Mouse (Mus musculus): Measurements from ENCODE around the gene Fcer2a. TPM values are rescaled to one million over a fixed set of nuclear protein-coding genes. Genes with fewer than 3 reads are reported as not detected.

The Fcer2a gene
- polyA plus RNA-seq, 1 experiment from 2014 or later, result 0.33 TPM

DNA sequence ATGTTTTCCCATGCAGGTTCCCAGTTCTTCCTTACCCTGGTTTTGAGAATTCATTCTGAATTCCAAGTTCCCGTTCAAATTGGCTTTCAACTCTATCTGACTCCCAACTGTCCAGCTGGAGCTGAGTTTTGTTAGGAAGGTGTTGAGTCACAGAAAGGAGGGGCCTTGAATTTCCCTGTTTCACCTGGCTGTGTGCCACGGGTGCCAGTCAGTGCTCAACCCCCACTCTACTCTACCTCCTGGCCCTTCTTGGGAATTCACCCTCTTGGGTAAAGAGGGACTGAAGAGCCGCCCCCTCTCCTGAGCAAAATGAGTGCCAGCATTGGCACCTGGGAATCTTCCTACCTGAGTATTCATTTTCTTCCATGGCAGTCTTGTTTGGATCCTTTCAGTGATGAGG lies 3.2 kb downstream of the Fcer2a start:
- Histone ChIP-seq H3K4me3 (no peak overlapping the region), H3K27ac (no peak overlapping the region), H3K9me3 (no peaks in the 10 kb centered on the region), H3K27me3 (no peaks in the 10 kb centered on the region), H3K36me3 (no peaks in the 10 kb centered on the region), H3K4me2 (no peak overlapping the region), H3K4me1 (no peaks in the 10 kb centered on the region), H3K9ac (no peak overlapping the region)
- 64% methylated on average over 3 of the region's 3 CpGs for WGBS
- no peak for ATAC-seq (ENCODE audit: insufficient number of reproducible peaks, low FRiP score, low TSS enrichment, low read depth)

DNA sequence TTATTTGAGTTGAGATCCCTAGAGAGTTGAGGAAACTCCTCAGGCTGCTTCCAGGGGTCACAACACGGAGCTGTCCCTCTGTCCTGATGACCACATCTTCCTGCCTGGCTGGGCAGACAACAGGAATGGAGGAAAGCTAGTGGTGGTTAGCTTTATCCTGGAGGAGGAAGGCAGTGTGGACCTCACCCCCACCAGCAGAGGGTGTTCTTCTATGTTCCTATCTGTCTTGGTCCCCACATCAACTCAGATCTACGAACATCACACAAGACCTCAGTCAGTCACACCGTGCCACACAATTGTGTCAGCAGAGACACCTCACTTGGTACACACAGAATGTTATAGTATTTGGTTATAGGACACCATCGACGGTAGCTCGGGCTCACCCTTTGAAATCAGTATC lies 6.4 kb downstream of the Fcer2a start:
- ATAC-seq (ENCODE audit: insufficient number of reproducible peaks, low FRiP score, low TSS enrichment, low read depth), result no peak
- no peak overlapping the region for H3K27ac ChIP-seq
- no peak overlapping the region for H3K4me2 ChIP-seq
- 78% methylated on average over 6 of the region's 6 CpGs for WGBS
- H3K36me3 ChIP-seq, result no peaks in the 10 kb centered on the region
- H3K4me1 ChIP-seq, result no peaks in the 10 kb centered on the region
- no peak overlapping the region for H3K4me3 ChIP-seq
- no peak overlapping the region for H3K9ac ChIP-seq
- no peaks in the 10 kb centered on the region for H3K9me3 ChIP-seq
- H3K27me3 ChIP-seq, result no peaks in the 10 kb centered on the region

DNA sequence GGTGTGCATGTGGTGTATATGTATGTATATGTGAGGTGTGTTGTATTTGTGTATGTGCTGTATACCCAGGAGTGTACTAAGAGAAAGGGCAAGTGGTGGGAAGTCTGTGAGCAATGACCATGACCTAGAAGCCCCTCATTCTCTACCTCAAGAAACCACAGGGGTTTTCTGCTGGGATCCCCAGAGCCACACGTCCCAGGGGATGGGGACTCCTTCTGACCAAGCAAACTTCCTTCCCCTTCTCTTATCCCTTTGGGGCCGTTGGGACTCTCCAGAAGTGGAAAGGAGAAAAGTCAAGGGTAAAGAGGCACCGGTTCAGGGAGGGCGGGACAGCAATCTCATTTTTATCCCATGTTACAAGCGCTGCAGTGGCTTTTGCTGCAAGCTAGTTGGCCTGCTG lies 8.6 kb downstream of the Fcer2a start:
- H3K4me3 ChIP-seq, result no peak overlapping the region
- 63% methylated on average over 5 of the region's 5 CpGs for WGBS

DNA sequence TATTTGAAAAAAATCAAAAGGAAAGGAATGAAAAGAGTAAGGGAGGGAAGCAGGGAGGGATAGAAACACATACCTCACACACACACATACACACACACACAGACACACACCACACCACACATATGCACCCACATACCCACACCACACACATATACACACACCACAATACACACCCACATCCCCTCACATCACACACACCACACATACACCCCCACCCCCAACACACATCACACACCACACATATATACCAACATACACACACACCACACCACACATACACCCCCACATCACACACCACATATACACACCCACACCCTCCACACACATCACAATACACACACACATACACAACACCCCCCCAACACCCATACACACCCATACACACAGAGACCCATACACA lies 9.4 kb downstream of the Fcer2a start:
- H3K36me3 ChIP-seq, result peaks cover 19% of the 10 kb centered on the region
- H3K4me3 ChIP-seq, result no peak overlapping the region
- no peaks in the 10 kb centered on the region for H3K4me1 ChIP-seq
- no peak overlapping the region for H3K4me2 ChIP-seq
- H3K9ac ChIP-seq, result no peak overlapping the region
- no peaks in the 10 kb centered on the region for H3K27me3 ChIP-seq
- ATAC-seq (ENCODE audit: insufficient number of reproducible peaks, low FRiP score, low TSS enrichment, low read depth), result no peak
- no peak overlapping the region for H3K27ac ChIP-seq
- no peaks in the 10 kb centered on the region for H3K9me3 ChIP-seq

More for the DNA sequence above, 8.6 kb downstream of the Fcer2a start:
- Histone ChIP-seq H3K36me3 (peaks cover 10% of the 10 kb centered on the region; the same call in 1 of the 2 replicates), H3K4me2 (no peak overlapping the region), H3K9ac (no peak overlapping the region), H3K4me1 (no peaks in the 10 kb centered on the region), H3K27me3 (no peaks in the 10 kb centered on the region), H3K27ac (no peak overlapping the region), H3K9me3 (no peaks in the 10 kb centered on the region)
- no peak for ATAC-seq (ENCODE audit: insufficient number of reproducible peaks, low FRiP score, low TSS enrichment, low read depth)

DNA sequence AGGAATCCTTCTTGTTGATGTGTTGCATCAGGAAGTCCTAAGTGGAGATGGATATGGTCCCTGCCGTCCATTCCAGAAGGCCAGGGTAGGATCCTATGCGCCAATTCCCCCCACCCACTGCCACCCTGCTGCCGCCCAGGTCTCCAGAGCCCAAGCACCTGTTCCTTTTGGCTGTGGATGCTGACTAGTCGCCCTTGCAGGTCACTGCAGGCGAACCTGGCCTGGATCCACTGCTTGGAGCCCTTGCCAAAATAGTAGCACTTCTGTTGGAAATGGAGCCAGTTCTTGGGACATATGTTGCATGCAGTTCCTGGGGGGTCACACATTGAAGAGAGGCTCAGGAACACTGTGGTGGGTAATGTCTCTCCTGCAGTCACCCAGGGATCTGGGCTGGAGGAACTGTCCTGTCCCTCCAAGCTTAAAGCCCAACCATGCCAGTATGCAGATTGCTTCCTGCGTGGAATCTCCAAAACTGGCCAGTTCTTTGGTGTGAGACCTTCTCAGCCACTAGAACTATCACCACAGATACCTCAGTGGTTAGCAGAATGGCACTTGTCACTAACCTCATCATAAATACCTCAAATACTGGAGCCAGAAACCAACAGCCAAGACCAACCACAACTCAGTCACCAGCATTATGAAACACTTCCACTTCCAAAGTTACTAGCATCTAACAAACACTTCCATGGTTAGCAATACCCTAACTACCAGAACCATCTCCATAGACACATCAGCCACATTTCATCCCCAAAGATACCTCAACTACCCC lies 10.4 kb downstream of the Fcer2a start:
- H3K27me3 ChIP-seq, result no peaks in the 10 kb centered on the region
- H3K4me1 ChIP-seq, result no peaks in the 10 kb centered on the region; the same call in 1 of the 2 replicates
- no peak overlapping the region for H3K27ac ChIP-seq
- no peak overlapping the region for H3K4me2 ChIP-seq
- no peak overlapping the region for H3K9ac ChIP-seq
- H3K4me3 ChIP-seq, result no peak overlapping the region
- 73% methylated on average over 6 of the region's 6 CpGs for WGBS
- ATAC-seq (ENCODE audit: insufficient number of reproducible peaks, low FRiP score, low TSS enrichment, low read depth), result no peak
- H3K9me3 ChIP-seq, result no peaks in the 10 kb centered on the region
- H3K36me3 ChIP-seq, result peaks cover 29% of the 10 kb centered on the region

DNA sequence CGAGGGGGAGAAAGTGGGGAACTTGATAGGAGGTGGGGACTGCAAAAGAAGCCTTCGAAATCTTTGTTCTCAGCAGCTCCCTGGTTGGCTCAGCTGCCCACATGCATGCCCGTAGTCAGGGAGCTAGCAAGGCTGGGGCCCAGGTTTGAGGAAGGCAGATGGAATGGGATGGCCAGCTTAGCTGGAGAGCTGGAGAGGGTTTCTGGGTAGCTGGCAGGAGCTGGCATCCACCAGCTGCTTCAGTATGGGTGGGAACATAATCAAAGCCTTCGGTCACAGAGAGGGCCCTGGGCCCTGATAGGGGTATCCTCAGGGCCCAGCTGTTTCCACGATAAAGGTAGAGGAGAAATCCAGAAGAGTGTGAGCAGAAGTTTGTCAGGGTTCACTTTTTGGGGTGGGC lies 11.5 kb downstream of the Fcer2a start:
- H3K9me3 ChIP-seq, result no peaks in the 10 kb centered on the region
- H3K36me3 ChIP-seq, result peaks cover 29% of the 10 kb centered on the region
- no peak overlapping the region for H3K27ac ChIP-seq
- no peak overlapping the region for H3K4me2 ChIP-seq
- no peak overlapping the region for H3K9ac ChIP-seq
- no peaks in the 10 kb centered on the region for H3K27me3 ChIP-seq
- peaks cover 8% of the 10 kb centered on the region for H3K4me1 ChIP-seq
- no peak for ATAC-seq (ENCODE audit: insufficient number of reproducible peaks, low FRiP score, low TSS enrichment, low read depth)
- 88% methylated on average over 5 of the region's 5 CpGs for WGBS
- no peak overlapping the region for H3K4me3 ChIP-seq

DNA sequence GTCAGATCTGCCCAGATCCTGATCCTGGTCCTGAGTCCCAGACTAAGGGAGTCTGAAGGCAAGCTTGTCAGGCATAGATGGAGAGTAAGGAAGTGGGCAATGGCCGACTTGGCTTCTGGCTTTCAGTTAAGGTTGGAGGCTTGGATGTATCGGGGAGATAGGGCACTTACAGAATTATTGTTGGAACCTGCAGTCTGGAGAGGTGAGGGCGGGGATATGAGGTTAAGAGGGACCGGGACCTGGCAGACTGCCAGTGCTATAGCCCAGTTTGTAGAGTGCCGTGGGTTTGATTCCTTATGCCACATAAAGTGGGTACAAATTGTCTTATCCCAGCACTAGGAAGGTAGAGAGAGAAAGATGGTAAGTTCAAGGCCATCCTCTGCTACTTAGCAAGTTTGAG lies 14.3 kb downstream of the Fcer2a start:
- Histone ChIP-seq H3K9ac (no peak overlapping the region), H3K4me3 (no peak overlapping the region), H3K4me2 (no peak overlapping the region), H3K27ac (no peak overlapping the region), H3K4me1 (peaks cover 13% of the 10 kb centered on the region), H3K9me3 (no peaks in the 10 kb centered on the region), H3K27me3 (no peaks in the 10 kb centered on the region), H3K36me3 (peaks cover 29% of the 10 kb centered on the region)
- no peak for ATAC-seq (ENCODE audit: insufficient number of reproducible peaks, low FRiP score, low TSS enrichment, low read depth)
- 83% methylated on average over 5 of the region's 5 CpGs for WGBS

DNA sequence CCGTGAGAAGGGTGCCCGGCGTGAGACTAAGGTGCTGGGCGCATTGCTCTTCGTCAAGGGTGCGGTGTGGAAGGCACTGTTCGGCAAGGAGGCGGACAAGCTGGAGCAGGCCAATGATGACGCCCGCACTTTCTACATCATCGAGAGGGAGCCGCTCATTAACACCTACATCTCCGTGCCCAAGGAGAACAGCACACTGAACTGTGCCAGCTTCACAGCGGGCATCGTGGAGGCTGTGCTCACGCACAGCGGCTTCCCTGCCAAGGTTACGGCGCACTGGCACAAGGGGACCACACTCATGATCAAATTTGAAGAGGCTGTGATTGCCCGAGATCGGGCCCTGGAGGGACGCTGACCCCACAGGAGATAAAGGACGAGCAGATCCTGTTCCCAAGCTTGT lies 14.7 kb downstream of the Fcer2a start:
- ATAC-seq (ENCODE audit: insufficient number of reproducible peaks, low FRiP score, low TSS enrichment, low read depth), result no peak
- no peak overlapping the region for H3K4me3 ChIP-seq
- H3K36me3 ChIP-seq, result peaks cover 29% of the 10 kb centered on the region
- peaks cover 13% of the 10 kb centered on the region for H3K4me1 ChIP-seq
- H3K9me3 ChIP-seq, result no peaks in the 10 kb centered on the region
- H3K27me3 ChIP-seq, result no peaks in the 10 kb centered on the region
- 95% methylated on average over 23 of the region's 23 CpGs for WGBS
- H3K9ac ChIP-seq, result no peak overlapping the region
- H3K27ac ChIP-seq, result no peak overlapping the region
- H3K4me2 ChIP-seq, result no peak overlapping the region

DNA sequence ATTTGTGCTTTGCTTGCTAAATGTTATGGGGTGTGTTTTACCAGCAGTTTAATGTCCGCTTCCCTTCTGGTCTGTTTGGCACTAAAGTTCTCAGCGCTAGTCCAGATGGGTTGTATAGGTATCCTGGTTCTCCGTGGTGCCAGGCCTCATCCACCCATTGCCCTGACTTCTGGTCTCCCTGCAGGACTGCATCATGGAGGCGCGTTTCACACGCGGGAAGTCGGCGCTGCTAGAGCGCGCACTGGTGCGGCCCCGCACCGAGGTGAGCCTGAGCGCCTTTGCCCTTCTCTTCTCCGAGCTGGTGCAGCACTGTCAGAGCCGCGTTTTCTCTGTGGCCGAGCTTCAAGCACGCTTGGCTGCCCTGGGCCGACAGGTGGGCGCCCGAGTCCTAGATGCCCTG lies 15.1 kb downstream of the Fcer2a start:
- Histone ChIP-seq H3K9me3 (no peaks in the 10 kb centered on the region), H3K4me2 (no peak overlapping the region), H3K9ac (no peak overlapping the region), H3K27me3 (no peaks in the 10 kb centered on the region), H3K36me3 (peaks cover 29% of the 10 kb centered on the region), H3K4me1 (peaks cover 13% of the 10 kb centered on the region), H3K4me3 (no peak overlapping the region), H3K27ac (no peak overlapping the region)
- ATAC-seq (ENCODE audit: insufficient number of reproducible peaks, low FRiP score, low TSS enrichment, low read depth), result no peak
- WGBS, result 97% methylated on average over 23 of the region's 23 CpGs

DNA sequence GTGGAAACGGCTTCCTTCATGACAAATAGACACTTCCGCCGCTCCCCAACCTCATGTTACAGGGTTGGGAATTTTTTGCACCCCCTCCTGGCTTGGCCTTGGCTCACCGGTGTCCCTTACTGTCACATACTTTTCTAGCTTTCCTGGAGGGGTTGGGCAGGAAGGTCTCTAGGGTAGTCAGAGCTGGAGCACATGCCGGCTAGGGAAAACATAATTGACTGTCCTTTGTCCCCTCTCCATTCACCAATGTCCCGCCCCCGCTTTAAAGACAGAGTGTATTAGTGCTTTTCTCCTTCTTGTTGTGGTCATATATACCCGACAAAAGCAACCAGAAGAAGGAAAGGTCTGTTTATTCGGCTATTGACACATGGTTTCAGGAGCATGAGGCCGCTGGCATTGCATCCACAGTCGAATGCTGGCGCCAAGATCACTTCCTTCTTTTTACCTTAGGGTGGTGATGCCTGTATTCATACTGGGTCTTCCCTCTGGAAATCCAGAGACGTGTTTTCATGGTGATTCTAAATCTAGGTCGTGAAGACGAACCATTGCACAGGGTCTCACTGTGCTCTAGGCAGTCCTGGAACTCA lies 16.9 kb downstream of the Fcer2a start:
- Histone ChIP-seq H3K4me2 (peak overlapping the region; percentile 72), H3K4me3 (peak overlapping the region; percentile 88), H3K9me3 (no peaks in the 10 kb centered on the region), H3K36me3 (peaks cover 29% of the 10 kb centered on the region), H3K27ac (peak overlapping the region; percentile 93), H3K9ac (peak overlapping the region; percentile 95), H3K4me1 (peaks cover 18% of the 10 kb centered on the region), H3K27me3 (no peaks in the 10 kb centered on the region)
- ATAC-seq (ENCODE audit: insufficient number of reproducible peaks, low FRiP score, low TSS enrichment, low read depth), result no peak
- 3% methylated on average over 15 of the region's 15 CpGs for WGBS

DNA sequence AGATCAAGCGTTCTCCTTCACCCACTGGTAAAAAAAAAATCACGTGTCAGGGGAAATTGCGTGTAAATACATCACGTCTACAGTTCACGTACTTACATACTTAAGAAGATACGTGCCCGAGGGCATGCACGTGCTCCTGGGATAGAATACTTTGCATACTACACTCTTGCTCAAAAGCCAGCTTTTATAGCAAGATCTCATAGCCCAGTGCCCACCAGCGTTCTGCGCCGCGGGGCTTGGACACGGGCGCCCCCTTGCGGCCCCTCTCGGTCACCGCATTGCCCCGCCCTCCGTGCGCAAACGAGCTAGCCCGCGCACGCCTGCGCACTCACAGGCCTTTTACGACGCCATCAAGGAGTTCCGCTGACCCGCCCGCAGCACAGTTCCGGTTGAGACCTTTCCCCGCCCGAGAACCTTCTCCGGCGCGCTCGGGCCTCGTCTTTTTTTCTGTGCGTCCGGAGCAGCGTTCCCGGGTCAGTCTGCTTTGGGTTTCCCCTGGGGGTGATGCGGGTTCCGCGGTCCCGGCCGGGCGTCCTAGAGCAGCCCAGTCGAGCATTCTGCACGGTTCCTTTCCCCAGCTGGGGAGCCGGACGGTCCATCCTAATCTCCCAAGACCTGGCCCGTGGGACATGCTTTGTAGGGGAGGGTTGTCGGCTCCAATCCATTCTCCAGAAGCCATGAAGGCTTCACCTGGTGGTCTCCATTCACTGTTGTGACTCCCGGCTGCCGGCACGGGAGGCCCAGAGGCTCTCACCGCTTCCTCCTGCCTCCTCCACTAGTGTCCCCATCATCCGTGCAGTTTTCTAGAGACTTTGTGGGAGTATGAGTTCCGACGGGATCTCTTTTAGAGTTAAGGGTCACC lies 17.6 kb downstream of the Fcer2a start, which contains the start of gene Trappc5:
Gene Trappc5 (plus strand): TSS at position 169 of the 862 bp plus-strand sequence.
- Histone ChIP-seq H3K4me2 (peak within 1 kb of the TSS; percentile 72), H3K4me3 (peak within 1 kb of the TSS; percentile 88), H3K9me3 (no peaks in the 10 kb centered on the region), H3K4me1 (peaks cover 18% of the 10 kb centered on the region), H3K36me3 (peaks cover 27% of the 10 kb centered on the region), H3K9ac (peak within 1 kb of the TSS; percentile 95), H3K27ac (peak within 1 kb of the TSS; percentile 93), H3K27me3 (no peaks in the 10 kb centered on the region)
- 1% methylated on average over 61 of the region's 61 CpGs for whole genome bisulfite sequencing
- peak; percentile 85 for ATAC-seq (ENCODE audit: insufficient number of reproducible peaks, low FRiP score, low TSS enrichment, low read depth)

DNA sequence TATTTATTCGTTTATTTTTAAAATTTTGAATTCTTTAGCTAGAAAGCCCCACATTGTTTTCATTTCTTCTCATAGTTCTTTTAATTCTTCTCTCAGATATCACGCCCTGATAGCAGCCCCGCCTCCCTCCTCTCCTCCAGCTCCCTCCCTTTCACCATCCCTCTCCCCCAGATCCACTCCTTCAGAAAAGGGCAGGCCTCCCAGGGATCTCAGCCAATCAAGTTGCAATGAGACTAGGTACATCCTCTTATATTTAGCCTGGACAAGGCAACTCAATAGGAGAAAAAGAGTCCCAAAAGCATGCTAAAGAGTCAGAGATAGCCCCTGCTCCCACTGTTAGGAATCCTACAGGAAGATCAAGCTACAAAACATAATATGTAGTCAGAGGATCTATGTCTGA lies 19.3 kb downstream of the Fcer2a start:
- no peak for ATAC-seq (ENCODE audit: insufficient number of reproducible peaks, low FRiP score, low TSS enrichment, low read depth)
- Histone ChIP-seq H3K4me3 (no peak overlapping the region), H3K36me3 (peaks cover 11% of the 10 kb centered on the region), H3K4me2 (no peak overlapping the region), H3K27me3 (no peaks in the 10 kb centered on the region), H3K9ac (no peak overlapping the region), H3K27ac (no peak overlapping the region), H3K9me3 (no peaks in the 10 kb centered on the region), H3K4me1 (peaks cover 18% of the 10 kb centered on the region)
- WGBS, result 57% methylated on average over 3 of the region's 3 CpGs
